Mouse (Mus musculus): Measurements from ENCODE around the gene Aloxe3. TPM values are rescaled to one million over a fixed set of nuclear protein-coding genes. Genes with fewer than 3 reads are reported as not detected.

Gene Aloxe3
- polyA plus RNA-seq, 1 experiment from 2014 or later = 2.2 TPM

GRCm38 (mm10) chr11:69111865-69112264, 13.8 kb upstream of the Aloxe3 start:
- Histone ChIP-seq H3K9me3 (no peaks in the 10 kb centered on the region), H3K4me2 (replicated peaks) (0 out of 2 replicates have a peak overlapping the region, but pooled peaks have one; percentile 48), H3K27ac (replicated peaks) (no peak overlapping the region; the same call in 1 of the 2 replicates), H3K36me3 (peaks cover 14% of the 10 kb centered on the region), H3K9ac (replicated peaks) (no peak overlapping the region), H3K4me1 (peaks cover 13% of the 10 kb centered on the region), H3K27me3 (no peaks in the 10 kb centered on the region), H3K4me3 (peak overlapping the region; percentile 42; the same call in 1 of the 2 replicates)
- no peak for ATAC-seq (replicated peaks)
- 65% methylated on average over 4 of the region's 4 CpGs for WGBS

- no peak overlapping the region for H3K4me2 ChIP-seq (replicated peaks)
- no peaks in the 10 kb centered on the region for H3K27me3 ChIP-seq
- H3K4me3 ChIP-seq = no peak overlapping the region
- H3K9me3 ChIP-seq = no peaks in the 10 kb centered on the region
- H3K27ac ChIP-seq (replicated peaks) = no peak overlapping the region
- H3K4me1 ChIP-seq = peaks cover 29% of the 10 kb centered on the region
- H3K36me3 ChIP-seq = peaks cover under 1% of the 10 kb centered on the region; the same call in 1 of the 2 replicates
- WGBS = 65% methylated on average over 3 of the region's 3 CpGs
- H3K9ac ChIP-seq (replicated peaks) = no peak overlapping the region
- ATAC-seq (replicated peaks) = no peak
These were observed 11.7 kb upstream of the Aloxe3 start for GRCm38 (mm10) chr11:69114018-69114417.

- Histone ChIP-seq H3K4me1 (peaks cover 34% of the 10 kb centered on the region), H3K36me3 (no peaks in the 10 kb centered on the region), H3K4me3 (no peak overlapping the region), H3K27ac (replicated peaks) (no peak overlapping the region), H3K9me3 (no peaks in the 10 kb centered on the region), H3K4me2 (replicated peaks) (no peak overlapping the region), H3K9ac (replicated peaks) (no peak overlapping the region), H3K27me3 (no peaks in the 10 kb centered on the region)
- no peak for ATAC-seq (replicated peaks)
- 81% methylated on average over 3 of the region's 3 CpGs for WGBS
These were observed 11.1 kb upstream of the Aloxe3 start for GRCm38 (mm10) chr11:69114621-69115020.

DNA sequence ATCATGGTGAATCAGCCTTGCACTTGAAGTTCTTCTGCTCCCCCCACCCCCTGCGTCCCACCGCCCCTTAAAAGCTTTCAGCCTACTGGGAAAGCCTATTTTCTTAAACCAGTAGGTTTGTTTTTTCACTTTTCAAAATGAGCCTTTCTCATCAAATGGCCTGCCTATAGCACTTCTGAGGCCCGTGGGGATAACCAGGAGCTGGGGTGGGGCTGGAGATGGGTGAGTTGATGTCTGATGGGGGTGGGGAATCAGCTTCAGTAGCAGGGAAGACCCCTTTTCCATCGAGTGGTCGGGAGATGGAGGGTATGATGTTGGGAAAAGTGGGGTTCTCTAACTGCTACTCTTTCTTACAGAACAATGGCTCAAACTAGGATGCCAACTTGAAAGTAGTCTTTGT, 8.9 kb upstream of the Aloxe3 start:
- no peak for ATAC-seq (replicated peaks)
- H3K4me2 ChIP-seq (replicated peaks) = peak overlapping the region; percentile 78
- H3K36me3 ChIP-seq = no peaks in the 10 kb centered on the region
- H3K27me3 ChIP-seq = no peaks in the 10 kb centered on the region
- H3K27ac ChIP-seq (replicated peaks) = no peak overlapping the region
- WGBS = 64% methylated on average over 5 of the region's 5 CpGs
- H3K4me1 ChIP-seq = peaks cover 42% of the 10 kb centered on the region
- no peaks in the 10 kb centered on the region for H3K9me3 ChIP-seq
- 0 out of 2 replicates have a peak overlapping the region, but pooled peaks have one; percentile 64 for H3K4me3 ChIP-seq
- H3K9ac ChIP-seq (replicated peaks) = no peak overlapping the region

DNA sequence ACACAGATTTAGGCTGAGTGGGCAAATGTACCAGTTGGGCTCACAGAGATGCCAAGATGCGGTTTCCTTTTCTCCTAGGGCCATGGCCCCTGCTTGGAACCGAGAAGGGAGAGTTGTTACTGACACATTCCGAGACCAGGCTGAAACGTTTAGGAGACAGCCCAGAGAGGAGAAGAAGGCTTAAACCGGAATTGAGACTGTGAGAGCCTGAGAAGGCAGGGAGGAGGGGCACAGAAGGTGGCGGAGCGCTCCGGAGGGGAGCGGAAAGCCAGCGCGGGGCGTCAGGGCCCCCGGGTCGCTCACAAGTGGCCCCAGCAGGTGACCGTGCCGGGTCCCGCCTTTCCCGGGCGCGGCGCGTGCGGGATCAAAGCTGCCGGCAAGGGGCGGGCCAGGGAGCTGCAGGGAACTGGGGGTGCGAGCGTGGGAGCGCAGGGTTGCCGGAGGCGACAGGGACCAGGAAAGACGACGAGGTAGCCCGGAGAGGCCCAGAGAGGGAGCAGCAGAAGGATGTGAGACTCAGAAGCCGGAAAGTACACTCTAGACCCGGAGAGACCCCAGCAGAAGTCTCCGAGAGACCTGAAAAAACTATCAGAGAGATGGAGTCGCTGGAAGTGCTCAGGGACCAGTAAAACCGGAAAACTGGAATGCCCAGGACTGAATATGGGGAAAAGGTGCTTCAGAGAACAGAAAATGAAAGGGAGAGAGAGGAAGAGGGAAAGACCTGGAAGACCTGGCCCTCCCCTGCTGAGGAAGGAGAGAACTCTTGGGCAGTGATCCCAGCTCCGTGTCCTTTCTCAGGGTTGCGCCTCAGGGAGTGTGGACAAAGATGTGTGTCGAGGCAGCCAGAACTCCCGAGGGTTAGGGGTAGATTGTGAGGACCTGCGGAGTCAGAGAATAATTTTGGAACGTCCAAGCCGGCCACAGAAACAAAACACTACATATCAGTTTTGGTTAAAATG, 7.7 kb upstream of the Aloxe3 start:
- WGBS = under 1% methylated on average over 45 of the region's 45 CpGs

GRCm38 (mm10) chr11:69118765-69119164, 6.9 kb upstream of the Aloxe3 start:
- Histone ChIP-seq H3K9ac (replicated peaks) (no peak overlapping the region), H3K27me3 (no peaks in the 10 kb centered on the region), H3K4me3 (peak overlapping the region; percentile 64), H3K27ac (replicated peaks) (no peak overlapping the region; the same call in 1 of the 2 replicates), H3K4me2 (replicated peaks) (peak overlapping the region; percentile 78), H3K9me3 (no peaks in the 10 kb centered on the region), H3K4me1 (peaks cover 46% of the 10 kb centered on the region), H3K36me3 (no peaks in the 10 kb centered on the region)
- WGBS = under 1% methylated on average over 15 of the region's 15 CpGs
- no peak; the same call in 1 of the 2 replicates for ATAC-seq (replicated peaks)

More for the DNA sequence above, 7.7 kb upstream of the Aloxe3 start:
- ATAC-seq (replicated peaks) = no peak
- peak overlapping the region; percentile 60 for H3K9ac ChIP-seq (replicated peaks)
- no peaks in the 10 kb centered on the region for H3K36me3 ChIP-seq
- H3K9me3 ChIP-seq = no peaks in the 10 kb centered on the region
- no peaks in the 10 kb centered on the region for H3K27me3 ChIP-seq
- peaks cover 43% of the 10 kb centered on the region for H3K4me1 ChIP-seq
- peak overlapping the region; percentile 78 for H3K4me2 ChIP-seq (replicated peaks)
- H3K4me3 ChIP-seq = peak overlapping the region; percentile 64
- peak overlapping the region; percentile 62 for H3K27ac ChIP-seq (replicated peaks)

GRCm38 (mm10) chr11:69119446-69120155, 6.1 kb upstream of the Aloxe3 start:
- whole genome bisulfite sequencing = 37% methylated on average over 14 of the region's 14 CpGs
- no peaks in the 10 kb centered on the region for H3K36me3 ChIP-seq
- H3K4me2 ChIP-seq (replicated peaks) = peak overlapping the region; percentile 89
- H3K27ac ChIP-seq (replicated peaks) = no peak overlapping the region
- H3K4me1 ChIP-seq = peaks cover 46% of the 10 kb centered on the region
- no peaks in the 10 kb centered on the region for H3K9me3 ChIP-seq
- H3K9ac ChIP-seq (replicated peaks) = no peak overlapping the region
- H3K27me3 ChIP-seq = no peaks in the 10 kb centered on the region
- H3K4me3 ChIP-seq = peak overlapping the region; percentile 64
- ATAC-seq (replicated peaks) = no peak

- no peak for ATAC-seq (replicated peaks)
- Histone ChIP-seq H3K9me3 (no peaks in the 10 kb centered on the region), H3K4me3 (peak within 1 kb of the TSS; percentile 64), H3K27me3 (no peaks in the 10 kb centered on the region), H3K27ac (replicated peaks) (no peak within 1 kb of the TSS), H3K36me3 (no peaks in the 10 kb centered on the region), H3K4me1 (peaks cover 46% of the 10 kb centered on the region), H3K9ac (replicated peaks) (peak within 1 kb of the TSS; percentile 75), H3K4me2 (replicated peaks) (peak within 1 kb of the TSS; percentile 89)
- WGBS = 5% methylated on average over 27 of the region's 27 CpGs
These were observed 5.3 kb upstream of the Aloxe3 start, which contains the start of gene Hes7 for GRCm38 (mm10) chr11:69120221-69121000. TSS of gene Hes7 (plus strand) at chr11:69120404.

- Histone ChIP-seq H3K4me2 (replicated peaks) (peak overlapping the region; percentile 89), H3K4me1 (peaks cover 52% of the 10 kb centered on the region), H3K9me3 (no peaks in the 10 kb centered on the region), H3K27me3 (no peaks in the 10 kb centered on the region), H3K36me3 (no peaks in the 10 kb centered on the region), H3K9ac (replicated peaks) (peak overlapping the region; percentile 75), H3K27ac (replicated peaks) (no peak overlapping the region), H3K4me3 (peak overlapping the region; percentile 64)
- ATAC-seq (replicated peaks) = no peak
- WGBS = 2% methylated on average over 29 of the region's 33 CpGs
These were observed 4.5 kb upstream of the Aloxe3 start for GRCm38 (mm10) chr11:69121001-69121740.

GRCm38 (mm10) chr11:69121741-69122335, 3.9 kb upstream of the Aloxe3 start:
- H3K4me1 ChIP-seq = peaks cover 54% of the 10 kb centered on the region
- peak overlapping the region; percentile 75 for H3K9ac ChIP-seq (replicated peaks)
- no peaks in the 10 kb centered on the region for H3K36me3 ChIP-seq
- WGBS = under 1% methylated on average over 28 of the region's 32 CpGs
- no peaks in the 10 kb centered on the region for H3K9me3 ChIP-seq
- peak overlapping the region; percentile 64 for H3K4me3 ChIP-seq
- no peaks in the 10 kb centered on the region for H3K27me3 ChIP-seq
- no peak for ATAC-seq (replicated peaks)
- peak overlapping the region; percentile 89 for H3K4me2 ChIP-seq (replicated peaks)
- H3K27ac ChIP-seq (replicated peaks) = peak overlapping the region; percentile 76; the same call in 1 of the 2 replicates
